Mouse (Mus musculus) heart, embryonic 16.5 days (tissue): ENCODE results near the gene Fyb. TPM values are rescaled to one million over a fixed set of nuclear protein-coding genes. Genes with fewer than 3 reads are reported as not detected.

Source experiments
- ATAC-seq: fragments of 200-750 bp; cut with Nextera tagmentation; replicated peaks from 2 replicates; pipeline ENCODE4 v1.8.0; 2017; ENCODE audit warnings: moderate number of reproducible peaks; ENCODE audit not compliant: insufficient read depth, low FRiP score; ENCODE audit errors: extremely low read depth
- H3K27ac ChIP-seq: fragments of 300-500 bp; sonication (generic); 2 replicates; pipeline ENCODE4 v1.5.1; 2014; ENCODE audit warnings: mild to moderate bottlenecking, low read length, control low read depth, moderate library complexity
- H3K27me3 ChIP-seq: fragments of 300-500 bp; sonication (generic); 2 replicates; pipeline ENCODE4 v1.6.1; 2014; ENCODE audit warnings: low read length, mixed read lengths; ENCODE audit not compliant: control insufficient read depth, insufficient read depth
- H3K36me3 ChIP-seq: fragments of 300-500 bp; sonication (generic); 2 replicates; pipeline ENCODE4 v1.6.1; 2014; ENCODE audit not compliant: control insufficient read depth, insufficient read depth
- H3K4me1 ChIP-seq: fragments of 300-500 bp; sonication (generic); 2 replicates; pipeline ENCODE4 v1.6.1; 2014; ENCODE audit warnings: low read length, mixed read lengths; ENCODE audit not compliant: control insufficient read depth, insufficient read depth
- H3K4me2 ChIP-seq: fragments of 300-500 bp; sonication (generic); 2 replicates; pipeline ENCODE4 v1.6.1; 2014; ENCODE audit warnings: low read depth, mild to moderate bottlenecking, control low read depth, low read length
- H3K4me3 ChIP-seq: fragments of 300-500 bp; sonication (generic); 2 replicates; pipeline ENCODE4 v1.5.1; 2014; ENCODE audit warnings: mild to moderate bottlenecking, control low read depth, low read length
- H3K9ac ChIP-seq: fragments of 300-500 bp; sonication (generic); 2 replicates; pipeline ENCODE4 v1.6.1; 2014; ENCODE audit warnings: low read length, control low read depth
- H3K9me3 ChIP-seq: fragments of 300-500 bp; sonication (generic); replicated peaks from 2 replicates; pipeline ENCODE4 v1.6.1; 2016; ENCODE audit warnings: low read length; ENCODE audit not compliant: control insufficient read depth
- WGBS: fragments of 180-500 bp; shearing (Covaris S2); extraction: QIAGEN DNeasy Blood & Tissue Kit; methylation state at CpG from one replicate; pipeline ENCODE4 v1.1.7; 2014; 5-methylcytosine and 5-hydroxymethylcytosine counted together
- polyA plus RNA-seq: library from polyadenylated mRNA; unstranded; fragments of >200 nt; fragmentation: Nextera tagmentation; extraction: Ambion mirVana; gene quantifications from 2 replicates; pipeline ENCODE4 v1.2.1, GENCODE M21; 2015

The Fyb gene
- polyA plus RNA-seq, 1 experiment from 2014 or later, result 18.2 TPM

GRCm38 (mm10) chr15:6705351-6705901, 182.8 kb downstream of the Fyb start:
- Histone ChIP-seq H3K36me3 (no peaks in the 10 kb centered on the region), H3K4me3 (no peak overlapping the region), H3K9ac (no peak overlapping the region), H3K4me1 (peaks cover 11% of the 10 kb centered on the region), H3K4me2 (no peak overlapping the region), H3K27me3 (no peaks in the 10 kb centered on the region), H3K9me3 (no peaks in the 10 kb centered on the region), H3K27ac (no peak overlapping the region)
- no peak for ATAC-seq
- 38% methylated on average over 7 of the region's 7 CpGs for WGBS

GRCm38 (mm10) chr15:6707551-6707935, 184.9 kb downstream of the Fyb start:
- WGBS, result under 1% methylated on average over 43 of the region's 43 CpGs
- Histone ChIP-seq H3K9ac (peak overlapping the region; percentile 99), H3K4me2 (peak overlapping the region; percentile 81), H3K27me3 (no peaks in the 10 kb centered on the region), H3K4me3 (peak overlapping the region; percentile 96), H3K27ac (peak overlapping the region; percentile 94), H3K4me1 (peaks cover 17% of the 10 kb centered on the region), H3K9me3 (no peaks in the 10 kb centered on the region), H3K36me3 (no peaks in the 10 kb centered on the region)
- ATAC-seq, result peak; percentile 61

GRCm38 (mm10) chr15:6707936-6708525, 185.4 kb downstream of the Fyb start, which contains the start of gene Rictor:
Gene Rictor (plus strand): TSS chr15:6708379.
- Histone ChIP-seq H3K9me3 (no peaks in the 10 kb centered on the region), H3K27me3 (no peaks in the 10 kb centered on the region), H3K27ac (peak within 1 kb of the TSS; percentile 94), H3K4me1 (peaks cover 22% of the 10 kb centered on the region), H3K4me2 (peak within 1 kb of the TSS; percentile 81), H3K36me3 (no peaks in the 10 kb centered on the region), H3K4me3 (peak within 1 kb of the TSS; percentile 96), H3K9ac (peak within 1 kb of the TSS; percentile 99)
- ATAC-seq, result peak; percentile 81
- under 1% methylated on average over 60 of the region's 82 CpGs for WGBS

- WGBS, result under 1% methylated on average over 80 of the region's 89 CpGs
- Histone ChIP-seq H3K27me3 (no peaks in the 10 kb centered on the region), H3K36me3 (no peaks in the 10 kb centered on the region), H3K4me1 (peaks cover 29% of the 10 kb centered on the region), H3K4me2 (peak overlapping the region; percentile 77), H3K4me3 (peak overlapping the region; percentile 96), H3K27ac (peak overlapping the region; percentile 94), H3K9me3 (no peaks in the 10 kb centered on the region), H3K9ac (peak overlapping the region; percentile 99)
- peak; percentile 59 for ATAC-seq
These were observed 186.1 kb downstream of the Fyb start for GRCm38 (mm10) chr15:6708526-6709441.

GRCm38 (mm10) chr15:6709618-6710017, 187.0 kb downstream of the Fyb start:
- Histone ChIP-seq H3K9ac (peak overlapping the region; percentile 99), H3K27ac (no peak overlapping the region), H3K9me3 (no peaks in the 10 kb centered on the region), H3K4me3 (peak overlapping the region; percentile 96), H3K36me3 (no peaks in the 10 kb centered on the region), H3K27me3 (no peaks in the 10 kb centered on the region), H3K4me2 (peak overlapping the region; percentile 77), H3K4me1 (peaks cover 33% of the 10 kb centered on the region)
- ATAC-seq, result no peak
- 26% methylated on average over 8 of the region's 8 CpGs for WGBS

GRCm38 (mm10) chr15:6710341-6710740, 187.7 kb downstream of the Fyb start:
- Histone ChIP-seq H3K4me2 (peak overlapping the region; percentile 77; the same call in 1 of the 2 replicates), H3K4me3 (no peak overlapping the region), H3K27me3 (no peaks in the 10 kb centered on the region), H3K9me3 (no peaks in the 10 kb centered on the region), H3K36me3 (no peaks in the 10 kb centered on the region), H3K9ac (no peak overlapping the region), H3K4me1 (peaks cover 38% of the 10 kb centered on the region), H3K27ac (no peak overlapping the region)
- ATAC-seq, result no peak
- 68% methylated on average over 7 of the region's 7 CpGs for WGBS

- Histone ChIP-seq H3K36me3 (no peaks in the 10 kb centered on the region), H3K9ac (no peak overlapping the region), H3K4me2 (no peak overlapping the region), H3K4me3 (no peak overlapping the region), H3K27ac (no peak overlapping the region), H3K4me1 (peaks cover 38% of the 10 kb centered on the region), H3K9me3 (no peaks in the 10 kb centered on the region), H3K27me3 (no peaks in the 10 kb centered on the region)
- ATAC-seq, result no peak
- 73% methylated on average over 7 of the region's 7 CpGs for WGBS
These were observed 188.6 kb downstream of the Fyb start for GRCm38 (mm10) chr15:6711226-6711625.
